Mouse (Mus musculus) embryonic fibroblast, embryonic 13.5 days (primary cell): ENCODE data around the gene Slc25a20. TPM values are rescaled to one million over a fixed set of nuclear protein-coding genes. Genes with fewer than 3 reads are reported as not detected.
"Not testable (repeated sequence)": the region's sequence is repeated elsewhere in the genome, so short reads cannot be mapped to it uniquely, and the experiment has no call there.

Experiments used
- H3K27ac ChIP-seq: 2 replicates; pipeline ENCODE4 v1.5.1; 2012; ENCODE audit warnings: low read length, control low read depth, inconsistent platforms; ENCODE audit not compliant: insufficient read depth
- H3K4me1 ChIP-seq: 2 replicates; pipeline ENCODE4 v1.6.1; 2011; ENCODE audit warnings: low read length; ENCODE audit not compliant: control insufficient read depth, insufficient read depth
- H3K4me3 ChIP-seq: 2 replicates; pipeline ENCODE4 v1.5.1; 2011; ENCODE audit warnings: mild to moderate bottlenecking, control low read depth, low read length; ENCODE audit not compliant: insufficient read depth
- CTCF ChIP-seq: IDR thresholded peaks from 2 replicates; pipeline ENCODE4 v1.5.1; 2011; ENCODE audit warnings: mild to moderate bottlenecking, control low read depth, low read length, moderate library complexity, borderline replicate concordance; ENCODE audit not compliant: insufficient read depth
- POLR2A ChIP-seq: IDR thresholded peaks from 2 replicates; pipeline ENCODE4 v1.6.1; 2011; ENCODE audit warnings: low read depth, mild to moderate bottlenecking, control low read depth, low read length, moderate library complexity
- polyA plus RNA-seq: library from polyadenylated mRNA; stranded (reverse); fragments of >200 nt; gene quantifications from 2 replicates; pipeline ENCODE4 v1.2.4, GENCODE M21; 2011; ENCODE audit warnings: low read depth; ENCODE audit not compliant: missing spikeins, insufficient read length

Gene Slc25a20
- polyA plus RNA-seq, 1 experiment: 35.0 TPM

DNA sequence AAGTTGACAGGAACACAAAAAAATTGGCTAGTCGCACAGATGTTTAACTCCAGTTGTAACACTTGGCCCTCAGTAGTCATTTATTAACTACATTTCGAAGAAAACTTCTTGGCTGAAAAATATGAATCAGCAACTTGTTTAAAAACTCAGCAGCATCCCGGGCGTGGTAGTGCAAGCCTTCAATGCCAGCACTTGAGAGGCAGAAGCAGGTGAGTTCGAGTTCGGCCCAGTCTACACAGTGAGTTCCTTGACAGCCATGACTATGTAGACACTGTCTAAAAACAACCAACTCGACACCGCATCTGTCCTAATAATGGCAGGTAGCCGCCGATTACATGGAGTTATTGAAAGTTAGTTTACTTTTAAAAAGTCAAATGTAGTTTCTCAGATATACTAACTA lies 13.7 kb upstream of the Slc25a20 start:
- TF ChIP-seq POLR2A (no peak), CTCF (no peak)
- Histone ChIP-seq H3K4me3 (peak overlapping the region; percentile 82), H3K4me1 (peaks cover 4% of the 10 kb centered on the region), H3K27ac (peak overlapping the region; percentile 81)

DNA sequence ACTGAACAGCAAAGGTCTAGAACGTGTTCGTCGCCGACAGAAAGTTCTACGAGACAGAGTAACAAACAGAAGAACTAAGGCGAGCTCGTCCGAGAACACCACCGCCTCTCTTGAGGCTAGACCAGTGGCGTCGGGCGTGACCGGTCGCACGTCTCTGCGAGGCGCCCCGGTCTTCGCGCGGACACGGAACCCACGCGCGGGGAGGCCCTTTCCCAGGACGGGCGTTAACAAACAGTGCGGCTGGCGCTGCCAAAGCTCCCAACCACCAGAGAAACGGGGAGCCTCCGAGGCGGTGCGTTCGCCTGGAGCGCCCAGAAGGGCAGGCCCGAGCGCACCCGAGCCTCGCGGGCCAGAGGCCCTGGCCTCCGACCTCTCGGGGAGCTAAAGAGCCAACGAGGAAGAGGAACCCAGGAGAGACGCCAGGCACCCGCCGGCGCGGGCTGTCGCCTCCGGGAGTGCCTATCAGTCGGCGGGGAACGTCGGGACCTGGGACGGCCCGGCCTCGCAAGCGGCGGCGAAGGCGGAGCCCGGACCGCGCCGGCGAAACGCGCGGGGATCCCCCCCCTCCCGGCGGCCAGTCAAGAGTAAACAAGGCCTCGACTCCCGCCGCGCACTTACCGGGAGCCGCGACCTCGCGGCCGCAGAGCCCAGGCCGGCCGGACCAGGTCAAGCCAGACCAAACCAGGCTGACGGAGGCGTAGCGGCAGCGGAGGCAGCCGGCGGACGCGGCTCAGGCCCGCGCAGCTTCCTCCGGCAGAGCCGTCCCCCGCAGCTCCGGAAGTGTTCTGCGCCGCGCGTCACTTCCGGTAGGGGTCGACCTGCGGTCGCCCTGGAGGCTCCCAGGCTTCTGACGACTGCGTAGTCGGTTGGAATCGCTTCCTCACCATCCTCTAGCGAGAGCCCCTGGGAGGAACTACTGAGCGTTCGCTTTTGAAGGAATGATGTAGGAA lies 13.0 kb upstream of the Slc25a20 start, which contains the start of gene Arih2:
Gene Arih2 (minus strand): TSS at position 776 of the 950 bp plus-strand sequence.
- Histone ChIP-seq H3K4me3 (peak within 1 kb of the TSS; percentile 82), H3K4me1 (peaks cover 4% of the 10 kb centered on the region), H3K27ac (peak within 1 kb of the TSS; percentile 92)
- TF ChIP-seq CTCF: no peak
- TF ChIP-seq POLR2A: peak; percentile 87

DNA sequence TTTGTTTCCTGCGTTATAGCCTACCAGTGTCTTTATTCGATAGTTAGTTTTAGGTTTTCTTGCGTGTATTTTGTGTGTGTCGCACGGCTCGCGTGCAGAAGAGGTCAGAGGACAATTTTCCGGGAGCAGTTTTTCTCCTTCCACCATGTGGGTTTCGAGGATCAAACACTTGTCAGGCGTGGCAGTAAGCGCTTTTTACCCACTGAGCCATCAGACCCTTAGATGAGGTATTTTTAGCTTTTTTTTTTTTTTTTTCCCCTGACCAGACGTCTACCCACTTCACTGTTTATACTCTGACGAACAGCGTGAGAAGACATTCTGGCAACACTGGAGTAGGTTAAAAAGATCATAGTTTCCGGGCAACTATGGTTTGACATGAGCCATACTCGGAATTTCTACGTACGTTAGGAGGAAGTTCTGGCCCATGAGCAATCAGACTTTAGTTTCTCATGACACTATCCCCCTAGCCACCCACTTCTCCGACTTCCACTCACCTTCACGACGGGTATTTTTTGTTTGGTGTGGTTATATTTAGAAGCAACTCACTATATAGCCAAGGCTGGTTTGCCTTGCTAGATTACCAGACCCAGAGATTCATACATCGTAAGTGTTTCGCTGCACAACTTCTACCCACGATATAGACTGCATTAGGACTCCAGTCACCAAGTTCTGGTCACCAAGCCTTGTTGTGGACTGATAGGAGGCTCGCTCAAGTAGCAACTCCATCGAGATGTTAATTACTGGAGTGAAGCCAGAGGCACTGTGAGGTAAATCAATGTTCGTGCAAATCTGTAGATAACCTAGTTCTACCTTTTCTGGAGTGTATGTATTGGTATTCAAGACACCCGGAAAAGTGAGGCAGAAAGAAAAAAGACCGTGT lies 12.1 kb upstream of the Slc25a20 start:
- Histone ChIP-seq H3K4me1 (peaks cover 4% of the 10 kb centered on the region), H3K4me3 (peak overlapping the region; percentile 82), H3K27ac (peak overlapping the region; percentile 92)
- TF ChIP-seq CTCF (no peak), POLR2A (0 out of 2 replicates have a peak, but pooled peaks have one; percentile 30)

DNA sequence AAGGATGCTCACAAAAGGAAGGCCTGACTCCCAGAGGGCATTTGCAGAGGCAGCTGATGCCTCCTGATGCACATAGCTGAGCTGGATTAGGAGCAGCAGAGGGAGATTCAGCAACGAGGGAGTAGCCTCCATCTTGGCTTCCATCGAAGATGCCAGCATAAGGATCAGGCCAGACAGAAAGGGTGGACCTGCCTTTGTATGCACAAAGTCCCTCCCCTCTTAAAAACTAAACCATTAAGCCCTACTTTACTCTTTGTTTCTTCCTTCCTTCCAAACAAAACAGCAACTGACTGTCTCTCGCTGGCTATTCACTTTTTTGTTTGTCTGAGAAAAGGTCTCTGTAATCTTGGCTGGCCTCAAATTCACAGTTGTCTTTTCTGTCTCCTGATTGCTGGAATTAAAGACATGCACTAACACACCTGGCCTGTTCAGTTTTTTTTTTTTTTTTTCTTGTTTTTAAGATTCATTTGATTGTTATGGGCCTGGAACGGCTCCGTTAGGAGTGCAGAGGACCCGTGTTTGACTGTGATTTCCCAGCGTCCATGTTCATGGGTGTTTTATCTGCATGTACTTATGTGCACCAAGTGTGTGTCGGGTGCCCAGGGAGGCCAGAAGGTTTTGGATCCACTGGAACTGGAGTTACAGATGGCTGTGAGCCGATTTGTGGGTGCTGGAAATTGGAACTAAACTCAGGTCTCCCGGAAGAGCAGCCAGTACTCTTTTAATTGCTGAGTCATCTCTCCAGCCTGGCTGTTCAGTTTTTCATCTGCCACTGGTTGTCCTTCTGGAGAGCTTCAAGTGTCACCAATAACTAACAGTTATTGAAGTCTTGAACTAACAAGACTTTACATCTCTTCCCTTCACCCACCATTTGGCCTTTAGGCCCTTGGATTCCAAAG lies 7.1 kb upstream of the Slc25a20 start:
- TF ChIP-seq POLR2A: no peak
- no peak for TF ChIP-seq CTCF
- peaks cover 2% of the 10 kb centered on the region; the same call in 1 of the 2 replicates for H3K4me1 ChIP-seq
- no peak overlapping the region for H3K27ac ChIP-seq
- no peak overlapping the region for H3K4me3 ChIP-seq

DNA sequence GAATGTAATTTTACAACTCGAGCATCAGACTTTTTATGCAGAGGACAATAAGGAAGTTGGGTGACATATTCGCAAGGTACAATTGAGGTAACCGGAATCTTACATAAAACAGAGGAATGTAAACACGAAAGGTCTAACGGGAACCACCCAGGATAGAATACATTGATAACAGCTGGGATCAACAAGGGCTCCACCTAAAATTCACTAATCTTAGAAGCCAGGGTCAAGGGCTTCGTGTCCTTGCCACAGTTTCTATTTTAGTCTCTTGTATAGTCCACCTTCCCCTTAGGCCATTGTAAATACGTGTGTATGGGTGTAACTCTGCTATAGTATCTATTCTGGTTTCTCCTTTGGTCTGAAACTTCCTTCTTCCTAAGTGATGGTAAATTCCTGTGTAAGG lies 6.0 kb upstream of the Slc25a20 start:
- not testable (repeated sequence) for H3K4me1 ChIP-seq, H3K4me3 ChIP-seq, H3K27ac ChIP-seq

DNA sequence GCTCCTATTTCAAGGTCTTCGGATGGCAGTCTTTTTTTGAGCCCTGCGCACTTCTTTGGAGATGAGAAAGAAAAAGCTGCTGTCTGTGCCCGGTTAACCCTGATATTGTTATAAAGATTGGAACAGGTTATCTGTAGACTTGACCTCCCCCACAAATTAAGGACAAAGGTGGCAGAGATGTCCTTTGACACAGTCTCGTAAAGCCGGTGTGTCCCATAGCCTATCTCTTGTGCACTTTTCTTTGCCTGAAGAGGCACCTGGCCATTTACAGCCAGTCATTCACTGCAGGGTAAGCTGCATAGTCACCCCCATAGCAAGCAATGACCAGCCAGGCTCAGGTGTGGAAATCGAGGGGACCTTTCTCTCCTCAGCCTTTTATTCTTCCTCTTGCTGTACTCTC lies 772 bp downstream of the Slc25a20 start:
- no peak overlapping the region for H3K27ac ChIP-seq
- H3K4me1 ChIP-seq: no peaks in the 10 kb centered on the region
- TF ChIP-seq POLR2A (no peak), CTCF (no peak)
- peak overlapping the region; percentile 76 for H3K4me3 ChIP-seq

DNA sequence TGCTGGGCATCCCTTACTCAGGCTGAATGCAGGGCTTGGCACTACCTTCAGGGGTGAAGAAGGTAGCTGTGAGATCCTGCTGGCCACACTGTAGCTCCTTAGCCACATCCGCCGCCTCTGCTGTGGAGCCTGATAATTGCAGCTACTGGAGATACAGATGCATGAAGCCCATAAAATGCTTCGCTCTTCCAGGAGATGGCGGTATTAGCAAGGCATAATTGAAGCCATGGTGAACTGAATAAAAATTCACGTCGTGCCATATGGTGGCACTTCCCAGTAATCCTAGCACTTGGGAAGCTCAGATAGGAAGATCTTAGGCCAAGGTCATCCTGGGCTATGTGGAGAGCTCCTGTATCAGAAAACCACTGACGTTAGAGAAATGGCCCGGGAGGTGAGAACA lies 8.0 kb downstream of the Slc25a20 start:
- TF ChIP-seq POLR2A (no peak), CTCF (no peak)
- no peak overlapping the region for H3K4me3 ChIP-seq
- no peaks in the 10 kb centered on the region for H3K4me1 ChIP-seq
- H3K27ac ChIP-seq: no peak overlapping the region

DNA sequence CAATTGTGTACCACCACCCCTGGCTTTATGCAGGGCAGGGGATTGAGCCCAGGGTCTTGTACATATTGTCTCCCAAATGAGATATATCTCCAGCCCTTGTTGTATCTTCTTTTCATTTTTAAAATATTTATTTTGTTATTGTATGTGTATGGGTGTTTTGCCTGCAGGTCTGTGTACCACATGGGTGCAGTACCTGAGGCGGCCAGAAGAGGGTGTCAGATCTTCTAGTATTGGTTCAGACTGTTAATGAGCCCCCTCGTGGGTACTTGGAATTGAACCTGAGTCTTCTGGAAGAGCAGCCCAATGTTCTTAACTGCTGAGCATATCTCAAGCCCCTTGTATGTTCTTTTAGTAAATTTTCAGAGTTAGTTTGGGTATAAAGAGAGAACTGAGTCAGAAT lies 11.3 kb downstream of the Slc25a20 start:
- Histone ChIP-seq H3K4me3 (no peak overlapping the region), H3K27ac (no peak overlapping the region), H3K4me1 (no peaks in the 10 kb centered on the region)
- TF ChIP-seq POLR2A (no peak), CTCF (no peak)

DNA sequence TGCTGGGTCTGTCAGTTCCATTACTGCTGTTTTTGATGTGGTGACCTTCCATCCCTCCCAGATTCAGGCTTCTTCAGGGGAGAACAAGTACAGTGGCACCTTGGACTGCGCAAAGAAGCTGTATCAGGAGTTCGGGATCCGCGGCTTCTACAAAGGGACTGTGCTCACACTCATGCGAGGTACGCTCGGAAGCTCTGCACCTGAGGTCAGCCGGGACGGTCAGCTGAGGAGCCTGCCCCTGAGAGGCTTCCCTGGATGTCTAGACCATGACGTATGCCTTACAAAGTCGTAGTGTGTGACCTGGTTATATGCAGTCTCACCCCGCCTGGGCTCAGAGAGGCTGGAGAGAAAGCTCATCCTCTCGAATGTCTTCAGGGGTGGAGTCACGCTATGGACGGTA lies 18.1 kb downstream of the Slc25a20 start:
- Histone ChIP-seq H3K27ac (no peak overlapping the region), H3K4me3 (no peak overlapping the region), H3K4me1 (peaks cover 2% of the 10 kb centered on the region; the same call in 1 of the 2 replicates)
- TF ChIP-seq CTCF (no peak), POLR2A (no peak)
